Mouse (Mus musculus) natural killer cell, adult 2 months (primary cell): ENCODE results near the gene Smyd3.

Experiments used
- DNase-seq, 2 experiments: peaks; one replicate each; pipeline ENCODE4 v3.0.0; 2022; ENCODE audit warnings: low spot score in 2 of 2

Gene Smyd3

GRCm38 (mm10) chr1:179072406-179072805 lies 445.4 kb downstream of the Smyd3 start:
- DNase-seq: no peak

- DNase-seq: no peak
These were observed 448.9 kb downstream of the Smyd3 start for GRCm38 (mm10) chr1:179068990-179069389.

- DNase-seq: no peak
These were observed 452.6 kb downstream of the Smyd3 start for GRCm38 (mm10) chr1:179065294-179065601.

GRCm38 (mm10) chr1:179064601-179065293 lies 453.1 kb downstream of the Smyd3 start:
- DNase-seq: no peak

- no peak for DNase-seq
These were observed 456.1 kb downstream of the Smyd3 start for GRCm38 (mm10) chr1:179061759-179062168.

- DNase-seq: no peak
These were observed 456.8 kb downstream of the Smyd3 start for GRCm38 (mm10) chr1:179061053-179061452.

- no peak for DNase-seq
These were observed 457.5 kb downstream of the Smyd3 start for GRCm38 (mm10) chr1:179060113-179060955.

GRCm38 (mm10) chr1:179059286-179060112 lies 458.3 kb downstream of the Smyd3 start:
- DNase-seq: no peak

GRCm38 (mm10) chr1:179058675-179059074 lies 459.2 kb downstream of the Smyd3 start:
- no peak for DNase-seq

GRCm38 (mm10) chr1:179055760-179056159 lies 462.1 kb downstream of the Smyd3 start:
- DNase-seq: no peak

GRCm38 (mm10) chr1:179054385-179055116 lies 463.3 kb downstream of the Smyd3 start:
- no peak for DNase-seq

- no peak for DNase-seq
These were observed 465.2 kb downstream of the Smyd3 start for GRCm38 (mm10) chr1:179052545-179053180.

- no peak for DNase-seq
These were observed 469.8 kb downstream of the Smyd3 start for GRCm38 (mm10) chr1:179047931-179048596.

GRCm38 (mm10) chr1:179045856-179046714 lies 471.8 kb downstream of the Smyd3 start:
- no peak for DNase-seq

GRCm38 (mm10) chr1:179044165-179044564 lies 473.7 kb downstream of the Smyd3 start:
- no peak for DNase-seq

GRCm38 (mm10) chr1:179043644-179044043 lies 474.2 kb downstream of the Smyd3 start:
- DNase-seq: no peak

GRCm38 (mm10) chr1:179041905-179042337 lies 475.9 kb downstream of the Smyd3 start:
- DNase-seq: no peak

- DNase-seq: no peak
These were observed 476.5 kb downstream of the Smyd3 start for GRCm38 (mm10) chr1:179041231-179041904.

GRCm38 (mm10) chr1:179038801-179039200 lies 479.0 kb downstream of the Smyd3 start:
- DNase-seq: no peak
